Mouse (Mus musculus): ENCODE measurements around the gene Polr3e.

- no peak for TF ChIP-seq CTCF (IDR thresholded peaks at IDR 0.05; ENCODE audit: low read depth)
- TF ChIP-seq EP300 (IDR thresholded peaks at IDR 0.05; ENCODE audit: low read depth) = no peak
Measured at GRCm38 (mm10) chr7:120991191-120991590, 73.6 kb downstream of the Polr3e start.

Data from liver, postnatal 0 days (tissue).